Mouse (Mus musculus): ENCODE measurements around the gene Cd52.

GRCm38 (mm10) chr4:134043041-134043440, 51.8 kb downstream of the Cd52 start:
- TF ChIP-seq CTCF (IDR thresholded peaks at IDR 0.05; ENCODE audit: insufficient read depth, low read depth, low read length) = no peak
- no peak for TF ChIP-seq POLR2A (IDR thresholded peaks at IDR 0.05; ENCODE audit: insufficient read depth, low read depth, low read length)
